Mouse (Mus musculus) kidney, embryonic 16.5 days (tissue): Measurements from ENCODE around the gene Hoxd13. TPM values are rescaled to one million over a fixed set of nuclear protein-coding genes. Genes with fewer than 3 reads are reported as not detected.

Source experiments
- ATAC-seq: fragments of 200-750 bp; cut with Nextera tagmentation; 2 replicates; pipeline ENCODE4 v1.8.0; 2017; ENCODE audit warnings: moderate TSS enrichment; ENCODE audit not compliant: low FRiP score, low TSS enrichment
- H3K27ac ChIP-seq: fragments of 300-500 bp; sonication (generic); 2 replicates; pipeline ENCODE4 v1.5.1; 2014; ENCODE audit warnings: low read length
- H3K27me3 ChIP-seq: fragments of 300-500 bp; sonication (generic); 2 replicates; pipeline ENCODE4 v1.6.1; 2014; ENCODE audit warnings: low read length, control low read depth, mixed read lengths; ENCODE audit not compliant: insufficient read depth
- H3K36me3 ChIP-seq: fragments of 300-500 bp; sonication (generic); 2 replicates; pipeline ENCODE4 v1.6.1; 2014; ENCODE audit warnings: low read length, control low read depth, mixed read lengths; ENCODE audit not compliant: insufficient read depth
- H3K4me1 ChIP-seq: fragments of 300-500 bp; sonication (generic); 2 replicates; pipeline ENCODE4 v1.6.1; 2014; ENCODE audit warnings: low read length, control low read depth, mixed read lengths; ENCODE audit not compliant: insufficient read depth
- H3K4me2 ChIP-seq: fragments of 300-500 bp; sonication (generic); replicated peaks from 2 replicates; pipeline ENCODE4 v1.6.1; 2014; ENCODE audit warnings: low read depth, low read length
- H3K4me3 ChIP-seq: fragments of 300-500 bp; sonication (generic); 2 replicates; pipeline ENCODE4 v1.5.1; 2014; ENCODE audit warnings: mild to moderate bottlenecking, low read length
- H3K9ac ChIP-seq: fragments of 300-500 bp; sonication (generic); replicated peaks from 2 replicates; pipeline ENCODE4 v1.6.1; 2014; ENCODE audit warnings: low read length
- H3K9me3 ChIP-seq: fragments of 300-500 bp; sonication (generic); 2 replicates; pipeline ENCODE4 v1.6.1; 2016; ENCODE audit warnings: low read length, control low read depth
- WGBS: fragments of 180-500 bp; shearing (Covaris S2); extraction: QIAGEN DNeasy Blood & Tissue Kit; methylation state at CpG from one replicate; pipeline ENCODE4 v1.1.7; 2014; 5-methylcytosine and 5-hydroxymethylcytosine counted together
- polyA plus RNA-seq: library from polyadenylated mRNA; unstranded; fragments of >200 nt; fragmentation: Nextera tagmentation; extraction: Ambion mirVana; gene quantifications from 2 replicates; pipeline ENCODE4 v1.2.1, GENCODE M21; 2015

Gene Hoxd13
- polyA plus RNA-seq, 1 experiment from 2014 or later, result 0.36 TPM

- Histone ChIP-seq H3K4me2 (no peak overlapping the region), H3K27me3 (peaks cover 87% of the 10 kb centered on the region), H3K4me1 (peaks cover 2% of the 10 kb centered on the region; the same call in 1 of the 2 replicates), H3K27ac (no peak overlapping the region), H3K4me3 (peak overlapping the region; percentile 2; the same call in 1 of the 2 replicates), H3K36me3 (no peaks in the 10 kb centered on the region), H3K9me3 (no peaks in the 10 kb centered on the region), H3K9ac (no peak overlapping the region)
- 1% methylated on average over 30 of the region's 30 CpGs for WGBS
- no peak for ATAC-seq
Observed at GRCm38 (mm10) chr2:74660421-74661375, 7.4 kb upstream of the Hoxd13 start.

DNA sequence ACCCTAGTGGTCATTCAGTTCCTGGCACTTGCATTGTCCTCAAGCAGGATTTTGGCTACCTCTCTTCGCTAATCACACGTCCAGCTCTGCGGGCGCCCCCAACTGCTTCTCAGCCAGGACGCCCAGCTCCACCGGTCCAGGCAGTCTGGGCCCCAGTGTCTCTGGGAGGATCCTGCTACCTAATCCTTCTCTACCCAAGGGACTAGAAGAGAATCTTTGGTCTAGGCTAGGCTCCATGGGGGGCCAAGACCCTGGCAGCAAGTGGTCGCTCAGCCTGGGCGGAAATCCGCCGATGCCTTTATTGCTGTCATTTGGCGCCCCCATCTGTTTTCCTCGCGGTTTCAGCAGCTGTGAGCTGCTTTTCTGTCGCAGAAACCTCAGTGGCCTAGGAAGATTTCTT is 6.4 kb upstream of the Hoxd13 start:
- H3K27ac ChIP-seq, result no peak overlapping the region
- H3K4me3 ChIP-seq, result peak overlapping the region; percentile 17
- no peaks in the 10 kb centered on the region; the same call in 1 of the 2 replicates for H3K4me1 ChIP-seq
- peak overlapping the region; percentile 35 for H3K4me2 ChIP-seq
- WGBS, result under 1% methylated on average over 14 of the region's 14 CpGs
- peaks cover 86% of the 10 kb centered on the region for H3K27me3 ChIP-seq
- ATAC-seq, result peak; percentile 55
- no peaks in the 10 kb centered on the region for H3K36me3 ChIP-seq
- H3K9ac ChIP-seq, result no peak overlapping the region
- H3K9me3 ChIP-seq, result no peaks in the 10 kb centered on the region

DNA sequence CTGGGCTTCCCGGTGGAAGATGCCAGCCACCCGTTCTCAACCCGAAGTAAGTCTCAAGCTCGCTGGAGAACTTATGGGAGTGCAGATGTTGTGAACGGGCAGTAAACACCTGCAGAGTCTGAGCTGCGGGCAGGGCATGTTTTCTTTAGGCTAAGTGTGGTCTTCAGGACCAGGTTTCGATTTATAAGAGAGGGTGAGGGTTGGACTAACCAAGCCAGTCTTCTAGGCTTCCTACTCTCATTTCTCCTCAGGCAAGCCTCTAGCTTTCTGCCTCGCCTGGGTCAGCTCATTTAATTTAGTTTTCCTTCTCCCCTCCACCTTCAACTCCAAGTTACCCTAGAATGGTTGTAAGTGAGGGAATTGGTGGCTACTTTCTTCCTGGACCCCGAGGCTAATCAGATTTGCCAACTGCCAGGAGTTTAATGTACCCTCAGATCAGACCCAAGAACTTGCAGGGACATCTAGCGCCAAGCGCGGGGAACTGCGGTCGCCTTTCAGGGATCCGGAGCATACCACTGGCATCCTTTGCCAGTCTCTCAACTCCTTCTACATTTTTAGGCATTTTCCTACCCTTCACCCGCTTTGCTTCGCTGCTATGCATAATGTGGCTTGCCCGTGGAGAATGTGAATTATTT is 4.7 kb upstream of the Hoxd13 start:
- Histone ChIP-seq H3K4me1 (peaks cover 2% of the 10 kb centered on the region), H3K4me3 (no peak overlapping the region), H3K27me3 (peaks cover 91% of the 10 kb centered on the region), H3K9me3 (no peaks in the 10 kb centered on the region), H3K27ac (no peak overlapping the region), H3K9ac (no peak overlapping the region), H3K36me3 (no peaks in the 10 kb centered on the region), H3K4me2 (no peak overlapping the region; the same call in 1 of the 2 replicates)
- no peak for ATAC-seq
- WGBS, result 3% methylated on average over 18 of the region's 18 CpGs

- Histone ChIP-seq H3K9ac (no peak overlapping the region), H3K4me1 (peaks cover 7% of the 10 kb centered on the region), H3K27ac (no peak overlapping the region), H3K4me3 (no peak overlapping the region), H3K4me2 (no peak overlapping the region), H3K36me3 (no peaks in the 10 kb centered on the region), H3K9me3 (no peaks in the 10 kb centered on the region), H3K27me3 (peaks cover 90% of the 10 kb centered on the region)
- ATAC-seq, result no peak
- 4% methylated on average over 7 of the region's 7 CpGs for WGBS
Observed at GRCm38 (mm10) chr2:74666411-74666810, 1.7 kb upstream of the Hoxd13 start.

GRCm38 (mm10) chr2:74667191-74667841 is 794 bp upstream of the Hoxd13 start:
- Histone ChIP-seq H3K4me1 (peaks cover 7% of the 10 kb centered on the region), H3K27me3 (peaks cover 91% of the 10 kb centered on the region), H3K36me3 (no peaks in the 10 kb centered on the region), H3K4me2 (peak overlapping the region; percentile 82; the same call in 1 of the 2 replicates), H3K9ac (no peak overlapping the region), H3K4me3 (peak overlapping the region; percentile 48), H3K9me3 (no peaks in the 10 kb centered on the region), H3K27ac (no peak overlapping the region)
- 0 out of 2 replicates have a peak, but pooled peaks have one; percentile 16 for ATAC-seq
- WGBS, result 3% methylated on average over 36 of the region's 36 CpGs

DNA sequence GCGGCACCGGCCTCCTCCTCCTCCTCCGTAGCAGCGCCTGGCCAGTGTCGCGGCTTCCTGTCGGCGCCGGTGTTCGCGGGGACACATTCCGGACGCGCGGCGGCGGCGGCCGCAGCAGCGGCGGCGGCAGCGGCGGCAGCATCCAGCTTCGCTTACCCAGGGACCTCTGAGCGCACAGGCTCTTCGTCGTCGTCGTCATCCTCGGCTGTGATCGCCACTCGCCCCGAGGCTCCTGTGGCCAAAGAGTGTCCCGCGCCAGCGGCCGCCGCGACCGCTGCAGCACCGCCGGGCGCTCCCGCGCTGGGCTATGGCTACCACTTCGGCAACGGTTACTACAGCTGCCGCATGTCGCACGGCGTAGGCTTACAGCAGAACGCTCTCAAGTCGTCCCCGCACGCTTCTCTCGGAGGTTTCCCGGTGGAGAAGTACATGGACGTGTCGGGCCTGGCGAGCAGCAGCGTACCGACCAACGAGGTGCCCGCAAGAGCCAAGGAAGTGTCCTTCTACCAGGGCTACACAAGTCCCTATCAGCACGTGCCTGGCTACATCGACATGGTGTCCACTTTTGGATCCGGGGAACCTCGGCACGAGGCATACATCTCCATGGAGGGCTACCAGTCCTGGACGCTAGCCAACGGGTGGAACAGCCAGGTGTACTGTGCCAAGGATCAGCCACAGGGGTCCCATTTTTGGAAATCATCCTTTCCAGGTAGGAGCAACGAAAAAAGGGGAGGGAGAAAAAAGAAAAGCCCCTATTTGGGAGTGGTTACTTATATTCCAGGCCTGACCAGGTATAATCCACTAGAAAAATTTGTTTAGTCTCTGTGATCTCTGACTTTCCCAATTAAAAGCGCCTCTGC is 490 bp downstream of the Hoxd13 start:
- H3K36me3 ChIP-seq, result no peaks in the 10 kb centered on the region
- no peak overlapping the region for H3K27ac ChIP-seq
- H3K27me3 ChIP-seq, result peaks cover 92% of the 10 kb centered on the region
- peak overlapping the region; percentile 82 for H3K4me2 ChIP-seq
- no peaks in the 10 kb centered on the region for H3K9me3 ChIP-seq
- WGBS, result under 1% methylated on average over 74 of the region's 74 CpGs
- peaks cover 18% of the 10 kb centered on the region for H3K4me1 ChIP-seq
- peak; percentile 66 for ATAC-seq
- peak overlapping the region; percentile 58 for H3K9ac ChIP-seq
- peak overlapping the region; percentile 48 for H3K4me3 ChIP-seq

GRCm38 (mm10) chr2:74669230-74669578 is 1.1 kb downstream of the Hoxd13 start:
- peaks cover 24% of the 10 kb centered on the region for H3K4me1 ChIP-seq
- no peak overlapping the region for H3K27ac ChIP-seq
- H3K4me3 ChIP-seq, result no peak overlapping the region
- 3% methylated on average over 3 of the region's 3 CpGs for WGBS
- H3K27me3 ChIP-seq, result peaks cover 92% of the 10 kb centered on the region
- no peak overlapping the region for H3K4me2 ChIP-seq
- H3K36me3 ChIP-seq, result no peaks in the 10 kb centered on the region
- no peak overlapping the region for H3K9ac ChIP-seq
- H3K9me3 ChIP-seq, result no peaks in the 10 kb centered on the region
- no peak for ATAC-seq

GRCm38 (mm10) chr2:74669650-74670235 is 1.6 kb downstream of the Hoxd13 start:
- H3K9me3 ChIP-seq, result no peaks in the 10 kb centered on the region
- 5% methylated on average over 14 of the region's 14 CpGs for WGBS
- no peak for ATAC-seq
- H3K27ac ChIP-seq, result no peak overlapping the region
- no peak overlapping the region for H3K4me2 ChIP-seq
- H3K4me1 ChIP-seq, result peaks cover 24% of the 10 kb centered on the region
- H3K4me3 ChIP-seq, result no peak overlapping the region
- H3K9ac ChIP-seq, result no peak overlapping the region
- H3K27me3 ChIP-seq, result peaks cover 90% of the 10 kb centered on the region
- H3K36me3 ChIP-seq, result no peaks in the 10 kb centered on the region
